Mouse (Mus musculus): ENCODE measurements around the gene Ccdc33. TPM values are rescaled to one million over a fixed set of nuclear protein-coding genes. Genes with fewer than 3 reads are reported as not detected.

The Ccdc33 gene
- under 1 TPM in 3 of 4 experiments, not detected in 1; 0.26 to 0.44 (median 0.30) TPM for total RNA-seq (2022)

- no peak for DNase-seq (ENCODE audit: low spot score)
These were observed at the start of gene Ccdc33 for GRCm38 (mm10) chr9:58118671-58119070. Gene Ccdc33 (minus strand): TSS chr9:58118823.

GRCm38 (mm10) chr9:58165779-58166178 lies 47.2 kb upstream of the Ccdc33 start:
- DNase-seq (ENCODE audit: low spot score) = no peak

GRCm38 (mm10) chr9:58163146-58163545 lies 44.5 kb upstream of the Ccdc33 start:
- no peak for DNase-seq (ENCODE audit: low spot score)

- no peak for DNase-seq (ENCODE audit: low spot score)
These were observed 43.5 kb upstream of the Ccdc33 start for GRCm38 (mm10) chr9:58162173-58162572.

GRCm38 (mm10) chr9:58160315-58160714 lies 41.7 kb upstream of the Ccdc33 start:
- DNase-seq (ENCODE audit: low spot score) = no peak

- DNase-seq (ENCODE audit: low spot score) = no peak
These were observed 41.2 kb upstream of the Ccdc33 start for GRCm38 (mm10) chr9:58159855-58160254.

GRCm38 (mm10) chr9:58158541-58159311 lies 40.1 kb upstream of the Ccdc33 start:
- DNase-seq (ENCODE audit: low spot score) = peak; percentile 57

- DNase-seq (ENCODE audit: low spot score) = no peak
These were observed 39.2 kb upstream of the Ccdc33 start for GRCm38 (mm10) chr9:58157838-58158237.

GRCm38 (mm10) chr9:58156819-58157560 lies 38.4 kb upstream of the Ccdc33 start:
- DNase-seq (ENCODE audit: low spot score) = no peak

GRCm38 (mm10) chr9:58155366-58155765 lies 36.7 kb upstream of the Ccdc33 start:
- DNase-seq (ENCODE audit: low spot score) = no peak

- no peak for DNase-seq (ENCODE audit: low spot score)
These were observed 34.5 kb upstream of the Ccdc33 start for GRCm38 (mm10) chr9:58153095-58153494.

GRCm38 (mm10) chr9:58150733-58151361 lies 32.2 kb upstream of the Ccdc33 start:
- DNase-seq (ENCODE audit: low spot score) = no peak

- no peak for DNase-seq (ENCODE audit: low spot score)
These were observed 30.2 kb upstream of the Ccdc33 start for GRCm38 (mm10) chr9:58148806-58149205.

GRCm38 (mm10) chr9:58145417-58145816 lies 26.8 kb upstream of the Ccdc33 start:
- no peak for DNase-seq (ENCODE audit: low spot score)

- no peak for DNase-seq (ENCODE audit: low spot score)
These were observed 26.0 kb upstream of the Ccdc33 start for GRCm38 (mm10) chr9:58144664-58145063.

- no peak for DNase-seq (ENCODE audit: low spot score)
These were observed 24.8 kb upstream of the Ccdc33 start for GRCm38 (mm10) chr9:58143419-58143818.

GRCm38 (mm10) chr9:58139947-58140346 lies 21.3 kb upstream of the Ccdc33 start:
- no peak for DNase-seq (ENCODE audit: low spot score)

- DNase-seq (ENCODE audit: low spot score) = no peak
These were observed 17.3 kb upstream of the Ccdc33 start for GRCm38 (mm10) chr9:58135921-58136321.

- DNase-seq (ENCODE audit: low spot score) = no peak
These were observed 16.3 kb upstream of the Ccdc33 start for GRCm38 (mm10) chr9:58134906-58135305.

- DNase-seq (ENCODE audit: low spot score) = no peak
These were observed 15.6 kb upstream of the Ccdc33 start for GRCm38 (mm10) chr9:58133893-58134884.

- no peak for DNase-seq (ENCODE audit: low spot score)
These were observed 13.1 kb upstream of the Ccdc33 start for GRCm38 (mm10) chr9:58131735-58132134.

Measured in heart, adult 8-10 months (tissue).